Mouse (Mus musculus): Measurements from ENCODE around the gene Duox2.

GRCm38 (mm10) chr2:122278769-122279168 lies 19.5 kb downstream of the Duox2 start:
- TF ChIP-seq MYC (IDR thresholded peaks at IDR 0.05; ENCODE audit: low read depth, low read length) (no peak), NRF1 (IDR thresholded peaks at IDR 0.05; ENCODE audit: low read depth, low read length) (no peak), CTCF (conservative IDR thresholded peaks at IDR 0.05 in 1 of 2, IDR thresholded peaks at IDR 0.05 in 1 of 2; ENCODE audit: low read depth in 2 of 2, low read length in 2 of 2) (no peak), EP300 (IDR thresholded peaks at IDR 0.05; ENCODE audit: low read length) (no peak), POLR2A (IDR thresholded peaks at IDR 0.05; ENCODE audit: low read depth, low read length) (no peak), RCOR1 (conservative IDR thresholded peaks at IDR 0.05; ENCODE audit: low read depth, low read length) (no peak), USF2 (conservative IDR thresholded peaks at IDR 0.05; ENCODE audit: low read depth, low read length) (no peak), TCF12 (IDR thresholded peaks at IDR 0.05; ENCODE audit: low read depth, low read length) (no peak), SMC3 (IDR thresholded peaks at IDR 0.05; ENCODE audit: low read depth, low read length) (no peak)

Measured in CH12.LX (cell line).